Mouse (Mus musculus): ENCODE measurements around the gene Fastk. TPM values are rescaled to one million over a fixed set of nuclear protein-coding genes. Genes with fewer than 3 reads are reported as not detected.

Gene Fastk
- total and polyA plus RNA-seq, 2 experiments from 2014 or later, result 223 to 368 TPM

DNA sequence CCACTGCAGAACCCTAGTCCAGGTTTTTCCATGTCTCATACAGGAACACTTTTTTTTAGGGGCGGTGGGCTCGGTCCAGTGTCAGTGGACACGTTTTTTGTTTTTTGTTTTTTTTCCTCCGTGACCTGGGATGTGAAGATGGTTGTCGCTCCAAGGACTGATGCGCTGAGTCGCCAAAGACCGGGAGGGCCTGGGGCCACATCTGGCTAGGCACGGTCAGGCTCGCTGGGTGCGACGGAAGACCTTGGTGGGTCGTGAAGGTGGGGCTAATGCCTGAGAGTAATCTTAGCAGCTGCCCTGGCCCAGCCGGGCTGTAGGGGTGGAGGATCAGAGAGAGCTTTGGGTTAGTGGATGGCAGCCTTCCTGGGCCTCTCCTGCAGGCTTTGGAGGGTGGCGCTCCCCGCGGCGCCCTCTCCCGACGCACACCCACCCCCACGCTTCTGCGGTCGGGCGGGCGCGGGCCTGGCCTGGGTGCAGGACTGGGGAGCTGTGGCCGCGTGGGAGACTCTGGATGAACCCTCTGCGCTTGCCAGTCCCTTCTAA lies 7.7 kb upstream of the Fastk start:
- Histone ChIP-seq H3K36me3 (replicated peaks; ENCODE audit: control insufficient read depth, insufficient read depth, low read length) (0 out of 2 replicates have a peak, but pooled peaks cover 1% of the 10 kb centered on the region), H3K27me3 (ENCODE audit: control insufficient read depth, insufficient read depth, low read length) (no peaks in the 10 kb centered on the region), H3K9ac (replicated peaks; ENCODE audit: low read depth, low read length) (peak overlapping the region; percentile 81), H3K9me3 (replicated peaks; ENCODE audit: control insufficient read depth, low read length) (no peaks in the 10 kb centered on the region), H3K4me2 (ENCODE audit: low read depth, low read length) (peak overlapping the region; percentile 99), H3K27ac (ENCODE audit: low read depth) (peak overlapping the region; percentile 89), H3K4me1 (ENCODE audit: control insufficient read depth, insufficient read depth) (peaks cover 18% of the 10 kb centered on the region), H3K4me3 (ENCODE audit: low read depth, low read length) (peak overlapping the region; percentile 81)
- ATAC-seq (ENCODE audit: insufficient read depth, low read depth) (no peak), DNase-seq (ENCODE audit: low spot score) (no peak)
- TF ChIP-seq EP300 (IDR thresholded peaks at IDR 0.05; ENCODE audit: low read depth) (no peak), CTCF (IDR thresholded peaks at IDR 0.05; ENCODE audit: low read depth) (no peak)
- WGBS, result under 1% methylated on average over 28 of the region's 29 CpGs

DNA sequence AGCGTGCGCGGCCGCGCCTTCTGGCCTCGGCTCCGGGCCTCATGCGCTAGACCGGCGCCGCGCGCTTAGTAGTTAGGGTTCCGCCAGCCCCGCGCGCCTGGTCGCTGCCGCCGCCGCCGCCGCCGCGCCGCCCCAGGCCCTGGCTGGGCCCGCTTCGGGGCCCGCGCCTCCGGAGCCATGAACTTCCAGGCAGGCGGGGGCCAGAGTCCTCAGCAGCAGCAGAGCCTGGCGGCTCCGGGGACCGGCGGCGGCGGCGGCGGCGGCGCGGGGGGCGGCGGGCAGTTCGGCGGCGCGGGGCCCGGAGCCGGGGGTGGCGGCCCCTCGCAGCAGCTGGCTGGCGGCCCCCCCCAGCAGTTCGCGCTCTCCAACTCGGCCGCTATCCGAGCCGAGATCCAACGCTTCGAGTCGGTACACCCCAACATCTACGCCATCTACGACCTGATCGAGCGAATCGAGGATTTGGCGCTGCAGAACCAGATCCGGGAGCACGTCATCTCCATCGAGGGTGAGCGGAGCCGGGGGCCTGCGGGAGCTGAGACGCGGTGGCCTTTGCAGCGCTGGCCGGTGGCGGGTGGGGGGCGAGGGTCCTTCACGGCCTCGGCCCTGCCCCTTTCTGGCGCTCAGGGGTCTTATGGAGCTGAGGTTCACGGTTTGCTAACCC lies 7.1 kb upstream of the Fastk start, which contains the start of gene Agap3:
Agap3 (plus strand) TSS at position 148 of the 661 bp plus-strand sequence.
- TF ChIP-seq EP300 (IDR thresholded peaks at IDR 0.05; ENCODE audit: low read depth), result no peak
- no peak for TF ChIP-seq CTCF (IDR thresholded peaks at IDR 0.05; ENCODE audit: low read depth)
- WGBS, result under 1% methylated on average over 37 of the region's 85 CpGs
- Histone ChIP-seq H3K4me3 (ENCODE audit: low read depth, low read length) (peak within 1 kb of the TSS; percentile 81), H3K9me3 (replicated peaks; ENCODE audit: control insufficient read depth, low read length) (no peaks in the 10 kb centered on the region), H3K27ac (ENCODE audit: low read depth) (peak within 1 kb of the TSS; percentile 89), H3K27me3 (ENCODE audit: control insufficient read depth, insufficient read depth, low read length) (no peaks in the 10 kb centered on the region), H3K36me3 (replicated peaks; ENCODE audit: control insufficient read depth, insufficient read depth, low read length) (no peaks in the 10 kb centered on the region), H3K4me1 (ENCODE audit: control insufficient read depth, insufficient read depth) (peaks cover 18% of the 10 kb centered on the region), H3K9ac (replicated peaks; ENCODE audit: low read depth, low read length) (peak within 1 kb of the TSS; percentile 81), H3K4me2 (ENCODE audit: low read depth, low read length) (peak within 1 kb of the TSS; percentile 99)
- no peak for DNase-seq (ENCODE audit: low spot score)
- no peak for ATAC-seq (ENCODE audit: insufficient read depth, low read depth)

DNA sequence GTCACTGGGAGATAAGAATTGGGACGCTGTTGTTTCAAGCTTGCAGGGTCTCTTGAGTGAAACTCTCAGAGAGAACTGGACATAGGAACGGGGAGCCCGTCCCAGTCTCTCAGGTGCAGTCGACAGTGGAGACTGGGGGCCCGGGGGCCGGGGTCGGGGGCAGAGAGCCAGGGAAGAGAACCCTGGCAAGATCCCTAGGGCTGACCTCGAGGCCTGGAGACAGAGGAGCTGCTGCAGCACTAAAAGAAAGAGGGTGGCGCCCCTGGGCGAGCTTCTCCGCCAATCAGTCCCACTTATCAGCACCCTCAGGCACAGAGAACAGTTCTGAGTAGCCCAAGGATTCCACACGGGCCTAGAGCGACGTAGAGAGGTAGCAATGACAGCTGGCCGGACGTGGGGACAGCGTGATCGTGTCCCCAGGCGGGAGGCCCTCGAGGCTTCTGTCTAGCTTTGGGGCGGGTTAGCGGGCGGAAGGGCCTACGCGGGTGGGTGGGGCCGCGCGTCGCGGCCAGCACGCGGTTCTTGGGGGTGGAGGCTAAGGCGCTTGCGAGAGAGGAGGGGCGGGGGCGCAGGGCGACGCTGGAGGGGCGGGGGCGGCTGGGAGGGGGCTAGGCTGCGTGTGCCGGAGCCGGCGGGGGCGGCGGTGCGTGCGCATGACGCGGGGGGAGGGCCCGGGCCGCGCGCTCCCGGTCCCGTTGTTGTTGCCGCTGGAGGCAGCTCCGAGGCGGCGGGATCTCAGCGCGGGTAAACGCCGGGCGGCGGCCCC lies 6.4 kb upstream of the Fastk start:
- Histone ChIP-seq H3K9me3 (replicated peaks; ENCODE audit: control insufficient read depth, low read length) (no peaks in the 10 kb centered on the region), H3K36me3 (replicated peaks; ENCODE audit: control insufficient read depth, insufficient read depth, low read length) (no peaks in the 10 kb centered on the region), H3K27ac (ENCODE audit: low read depth) (peak overlapping the region; percentile 89), H3K4me1 (ENCODE audit: control insufficient read depth, insufficient read depth) (peaks cover 18% of the 10 kb centered on the region), H3K9ac (replicated peaks; ENCODE audit: low read depth, low read length) (peak overlapping the region; percentile 81), H3K27me3 (ENCODE audit: control insufficient read depth, insufficient read depth, low read length) (no peaks in the 10 kb centered on the region), H3K4me3 (ENCODE audit: low read depth, low read length) (peak overlapping the region; percentile 81), H3K4me2 (ENCODE audit: low read depth, low read length) (peak overlapping the region; percentile 99)
- 2% methylated on average over 32 of the region's 66 CpGs for WGBS
- TF ChIP-seq CTCF (IDR thresholded peaks at IDR 0.05; ENCODE audit: low read depth) (no peak), EP300 (IDR thresholded peaks at IDR 0.05; ENCODE audit: low read depth) (no peak)
- DNase-seq (ENCODE audit: low spot score) (peak; percentile 87), ATAC-seq (ENCODE audit: insufficient read depth, low read depth) (peak; percentile 79)

DNA sequence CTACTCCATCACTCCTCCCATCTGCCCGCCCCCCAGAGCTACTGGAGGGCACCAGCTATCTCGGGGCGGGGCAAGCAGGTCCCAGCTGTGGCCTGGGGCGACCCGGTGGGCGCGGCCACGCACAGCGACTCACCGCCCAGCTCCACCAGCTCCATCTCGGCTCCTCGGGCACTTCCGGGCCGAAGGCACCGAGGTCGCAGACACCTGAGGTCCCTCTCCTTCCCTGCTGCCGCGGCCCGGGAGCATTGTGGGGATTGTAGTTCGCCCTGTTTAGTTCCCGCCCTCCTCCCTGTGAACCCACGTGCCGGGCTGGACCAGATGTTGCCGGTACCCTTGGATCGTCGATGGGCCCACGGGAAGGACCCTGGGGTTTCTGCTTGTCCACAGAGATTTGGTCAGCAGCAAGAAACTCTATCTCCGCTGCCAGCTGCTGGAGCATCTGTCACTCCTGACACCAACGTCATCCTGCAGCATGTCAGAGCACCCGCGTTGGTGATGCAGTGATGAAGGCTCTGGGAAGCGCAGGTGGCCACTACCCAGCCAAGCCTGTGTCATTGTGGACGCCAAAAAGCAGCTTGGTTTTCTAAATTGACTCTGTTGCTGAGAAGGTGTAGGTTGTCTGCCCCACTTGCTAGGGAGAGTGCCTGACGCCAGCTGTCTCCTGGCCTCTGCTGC lies 2.7 kb upstream of the Fastk start, which contains the start of gene Tmub1:
Tmub1 (minus strand) TSS at position 231 of the 675 bp plus-strand sequence.
- Histone ChIP-seq H3K4me2 (ENCODE audit: low read depth, low read length) (peak within 1 kb of the TSS; percentile 73), H3K27me3 (ENCODE audit: control insufficient read depth, insufficient read depth, low read length) (no peaks in the 10 kb centered on the region), H3K4me1 (ENCODE audit: control insufficient read depth, insufficient read depth) (peaks cover 20% of the 10 kb centered on the region), H3K9ac (replicated peaks; ENCODE audit: low read depth, low read length) (peak within 1 kb of the TSS; percentile 17; the same call in 1 of the 2 replicates), H3K27ac (ENCODE audit: low read depth) (peak within 1 kb of the TSS; percentile 31; the same call in 1 of the 2 replicates), H3K4me3 (ENCODE audit: low read depth, low read length) (peak within 1 kb of the TSS; percentile 58), H3K9me3 (replicated peaks; ENCODE audit: control insufficient read depth, low read length) (no peaks in the 10 kb centered on the region), H3K36me3 (replicated peaks; ENCODE audit: control insufficient read depth, insufficient read depth, low read length) (no peaks in the 10 kb centered on the region)
- ATAC-seq (ENCODE audit: insufficient read depth, low read depth), result peak; percentile 38
- 2% methylated on average over 33 of the region's 34 CpGs for WGBS
- no peak for TF ChIP-seq EP300 (IDR thresholded peaks at IDR 0.05; ENCODE audit: low read depth)
- TF ChIP-seq CTCF (IDR thresholded peaks at IDR 0.05; ENCODE audit: low read depth), result no peak
- DNase-seq (ENCODE audit: low spot score), result peak; percentile 64

DNA sequence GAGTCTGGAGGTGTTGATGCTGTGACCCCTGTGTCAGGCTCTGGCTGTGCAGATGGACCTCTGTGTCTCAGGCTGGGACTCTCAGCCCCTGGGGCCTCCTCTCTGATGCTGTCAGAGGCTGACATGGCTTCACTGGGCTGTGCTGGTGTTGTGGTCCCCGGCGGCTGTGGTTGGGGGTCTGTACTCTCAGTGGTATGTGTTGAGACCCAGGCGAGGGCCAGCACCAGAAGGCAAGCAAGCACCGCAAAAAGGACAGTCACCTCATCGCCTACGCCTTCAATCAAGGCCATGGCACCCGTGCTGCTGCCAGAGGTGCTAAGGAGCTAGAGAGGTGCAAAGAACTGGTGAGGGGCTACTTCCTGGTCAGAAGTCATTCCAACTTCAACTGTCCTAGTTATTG lies 1.5 kb upstream of the Fastk start:
- Histone ChIP-seq H3K27me3 (ENCODE audit: control insufficient read depth, insufficient read depth, low read length) (no peaks in the 10 kb centered on the region), H3K4me2 (ENCODE audit: low read depth, low read length) (no peak overlapping the region), H3K9ac (replicated peaks; ENCODE audit: low read depth, low read length) (no peak overlapping the region), H3K27ac (ENCODE audit: low read depth) (no peak overlapping the region), H3K9me3 (replicated peaks; ENCODE audit: control insufficient read depth, low read length) (no peaks in the 10 kb centered on the region), H3K4me3 (ENCODE audit: low read depth, low read length) (no peak overlapping the region), H3K36me3 (replicated peaks; ENCODE audit: control insufficient read depth, insufficient read depth, low read length) (peaks cover 10% of the 10 kb centered on the region), H3K4me1 (ENCODE audit: control insufficient read depth, insufficient read depth) (peaks cover 18% of the 10 kb centered on the region)
- ATAC-seq (ENCODE audit: insufficient read depth, low read depth), result no peak
- 89% methylated on average over 7 of the region's 7 CpGs for WGBS
- DNase-seq (ENCODE audit: low spot score), result no peak
- no peak for TF ChIP-seq CTCF (IDR thresholded peaks at IDR 0.05; ENCODE audit: low read depth)
- no peak for TF ChIP-seq EP300 (IDR thresholded peaks at IDR 0.05; ENCODE audit: low read depth)

All from heart, postnatal 0 days (tissue).